Mouse (Mus musculus): ENCODE measurements around the gene Cactin.
A peak's percentile ranks its signal among the peaks of the same experiment; 100 is the strongest.

Cactin gene

DNA sequence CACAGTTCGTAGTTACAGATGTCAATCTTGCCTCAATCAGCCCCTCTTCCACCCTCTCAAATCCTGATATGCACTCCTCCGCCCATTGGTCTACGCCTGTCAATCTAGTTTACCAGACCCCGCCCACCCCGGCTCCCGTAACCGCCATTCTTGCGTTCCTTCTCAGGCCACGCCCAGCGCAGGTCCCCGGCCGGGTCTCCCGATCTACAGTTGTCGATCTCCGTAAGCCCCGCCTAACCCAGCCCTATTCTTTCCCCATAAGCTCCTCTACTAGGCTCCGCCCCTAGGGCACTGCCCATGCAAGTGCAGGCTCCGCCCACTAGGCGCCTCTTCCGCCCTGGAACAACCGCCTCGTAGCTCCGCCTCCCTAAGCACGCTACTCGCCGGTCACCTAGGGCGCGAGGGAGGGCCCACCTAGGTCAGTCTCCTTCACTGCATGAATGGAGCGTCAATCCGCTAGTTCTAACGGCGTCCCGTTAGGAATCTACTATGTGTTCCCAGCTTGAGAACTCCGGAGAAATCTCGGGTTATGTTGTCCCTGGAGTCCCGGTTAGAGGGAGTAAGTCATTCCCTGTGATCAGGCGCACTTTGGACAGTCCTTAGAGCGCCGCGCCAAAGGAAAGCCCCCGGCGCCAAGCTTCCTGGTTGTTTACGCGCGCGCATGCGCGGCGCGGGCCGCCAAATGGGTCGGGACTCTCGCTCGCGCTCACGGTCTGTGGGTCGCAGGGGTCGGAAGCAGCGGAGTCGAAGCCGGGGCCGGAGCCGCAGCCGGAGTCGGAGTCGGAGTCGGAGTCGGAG, at the start of gene Cactin:
Gene Cactin (plus strand): TSS at position 554 of the 798 bp plus-strand sequence.
- DNase-seq (ENCODE audit: low spot score): peak; percentile 100

GRCm38 (mm10) chr10:81272356-81272755, 48.5 kb upstream of the Cactin start:
- DNase-seq (ENCODE audit: low spot score): no peak

DNA sequence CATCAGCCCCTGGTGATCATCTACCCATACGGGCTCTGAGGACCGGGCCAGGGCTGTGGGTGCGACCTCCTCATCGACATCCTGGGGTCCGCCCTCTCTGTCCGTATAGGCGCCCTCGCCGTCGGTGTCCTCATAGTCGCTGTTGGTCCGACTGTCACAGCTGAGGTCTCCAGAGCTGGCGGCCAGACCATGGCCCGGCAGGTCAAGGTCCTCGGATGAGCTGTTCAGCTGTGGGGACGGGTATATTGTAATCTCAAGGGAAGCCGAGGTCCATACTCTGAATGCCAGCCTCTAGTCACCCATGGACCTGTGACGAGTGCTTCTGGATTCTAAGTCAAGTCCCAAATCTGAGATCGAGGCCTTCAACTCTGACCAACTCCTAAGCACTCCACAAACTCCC, 47.1 kb upstream of the Cactin start:
- DNase-seq (ENCODE audit: low spot score): no peak

- DNase-seq (ENCODE audit: low spot score): no peak
These were observed 43.2 kb upstream of the Cactin start for GRCm38 (mm10) chr10:81277676-81278075.

DNA sequence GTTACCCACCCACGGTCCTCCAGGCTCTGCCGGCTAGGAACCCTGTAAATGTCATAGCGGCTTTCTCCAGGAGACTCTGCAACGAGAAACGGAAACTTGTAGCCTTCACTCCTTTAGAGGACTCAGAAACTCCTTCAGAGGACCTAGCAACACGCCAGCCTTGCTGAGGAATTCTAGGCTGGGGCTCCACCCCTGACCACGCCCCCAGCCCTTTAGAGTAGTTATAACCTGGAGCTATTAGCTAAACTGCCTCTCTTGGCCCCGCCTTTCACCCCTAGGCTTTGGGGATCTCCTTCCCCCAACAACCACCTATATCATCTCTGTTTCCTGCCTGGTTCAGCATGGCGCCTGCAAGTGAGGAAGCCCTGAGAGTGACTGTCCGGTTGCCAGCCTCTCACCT, 41.4 kb upstream of the Cactin start:
- no peak for DNase-seq (ENCODE audit: low spot score)

DNA sequence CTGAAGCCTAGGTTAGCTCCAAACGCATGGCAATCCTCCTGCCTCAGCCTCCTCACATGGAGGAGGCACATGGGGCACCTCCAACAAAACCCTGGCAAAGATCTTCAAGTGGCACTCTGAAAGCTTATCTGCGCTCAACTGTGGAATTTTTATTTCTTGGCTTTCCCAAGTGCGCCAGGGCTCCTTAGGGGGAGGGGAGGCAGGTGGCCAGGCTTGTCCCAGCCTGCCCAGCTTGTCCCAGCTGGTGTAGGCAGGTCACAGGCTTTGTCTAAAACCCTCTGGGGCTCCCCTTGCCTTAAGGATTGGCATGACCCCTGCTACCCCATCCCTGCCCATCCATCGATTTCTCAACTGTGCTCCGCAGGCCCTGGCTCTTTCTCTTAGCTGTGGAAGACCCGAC, 36.7 kb upstream of the Cactin start:
- DNase-seq (ENCODE audit: low spot score): no peak

GRCm38 (mm10) chr10:81284719-81285118, 36.2 kb upstream of the Cactin start:
- peak; percentile 77 for DNase-seq (ENCODE audit: low spot score)

DNA sequence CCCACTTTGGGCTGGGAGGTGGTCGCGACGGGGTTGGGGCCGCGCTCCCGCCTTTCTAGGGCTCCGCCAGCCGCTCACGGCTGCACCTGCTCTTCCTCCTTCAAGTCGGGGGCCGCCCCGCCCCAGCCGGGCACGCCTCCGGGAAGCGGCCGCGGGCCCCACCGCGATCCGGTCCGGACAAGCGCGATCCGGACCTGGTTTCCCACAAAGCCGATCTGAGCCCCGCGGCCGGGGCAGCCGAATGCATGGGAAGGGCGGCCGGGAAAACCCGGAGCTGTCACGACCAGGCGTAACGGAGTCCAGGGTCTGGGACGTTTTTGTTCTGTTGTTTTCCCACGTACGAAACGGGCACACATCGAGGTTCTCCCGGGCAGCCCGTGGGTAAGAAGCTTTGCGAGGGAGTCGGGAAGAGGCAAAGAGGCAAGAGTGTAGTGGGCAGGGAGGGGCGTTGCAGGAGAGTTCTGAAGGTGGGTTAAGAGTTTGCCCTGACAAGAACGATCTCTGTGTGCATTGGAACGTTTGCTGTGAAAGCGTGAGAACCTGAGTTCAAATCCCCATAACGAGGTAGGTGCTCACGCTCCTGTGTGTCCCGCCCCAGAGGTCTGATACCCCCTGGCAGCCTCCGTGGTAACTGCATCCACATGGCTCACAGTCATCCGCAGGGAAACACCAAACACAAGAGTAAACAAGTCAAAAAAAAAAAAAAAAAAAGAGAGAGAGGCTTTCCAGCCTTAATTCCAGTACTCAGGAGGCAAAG, 35.0 kb upstream of the Cactin start:
- DNase-seq (ENCODE audit: low spot score): peak; percentile 92

DNA sequence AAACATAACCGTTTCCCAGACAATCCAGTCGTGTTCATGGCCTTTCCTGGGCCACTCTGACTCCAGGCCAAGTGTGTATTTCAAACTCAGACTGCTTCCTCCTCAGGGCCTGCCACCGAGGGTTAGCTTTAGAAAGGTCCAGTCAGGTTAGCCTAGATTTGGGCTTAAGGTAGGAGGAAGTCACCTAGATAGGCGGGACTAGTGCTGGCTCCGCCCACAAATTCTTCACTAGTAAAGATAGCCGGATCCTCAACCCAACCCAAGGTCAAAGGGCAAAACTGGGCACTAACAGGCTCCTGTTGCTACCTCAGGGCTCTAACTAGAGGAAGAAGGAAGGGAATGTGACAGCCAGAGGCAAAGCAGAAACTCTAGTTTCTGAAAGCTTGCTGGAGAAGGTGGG, 34.3 kb upstream of the Cactin start:
- peak; percentile 89 for DNase-seq (ENCODE audit: low spot score)

- DNase-seq (ENCODE audit: low spot score): no peak
These were observed 33.3 kb upstream of the Cactin start for GRCm38 (mm10) chr10:81287513-81288157.

DNA sequence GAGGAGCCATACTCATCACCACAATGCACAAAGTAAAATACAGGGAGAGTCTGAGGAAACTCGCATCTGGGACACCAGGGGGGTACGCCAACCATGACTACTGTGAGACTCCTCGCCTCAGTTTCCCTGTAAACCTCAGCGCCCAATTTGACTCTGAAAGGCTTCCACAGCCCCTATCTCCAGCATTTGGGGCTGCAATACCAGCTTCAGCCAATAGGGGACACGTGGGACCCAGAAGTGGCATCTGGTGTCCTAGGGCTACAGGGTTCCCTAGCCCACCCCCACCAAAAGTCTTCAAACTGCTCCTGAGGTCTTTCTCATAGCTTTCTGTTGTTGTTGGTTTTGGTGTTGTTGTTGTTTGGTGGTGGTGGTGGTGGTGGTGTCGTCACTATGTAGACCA, 32.3 kb upstream of the Cactin start:
- DNase-seq (ENCODE audit: low spot score): no peak

DNA sequence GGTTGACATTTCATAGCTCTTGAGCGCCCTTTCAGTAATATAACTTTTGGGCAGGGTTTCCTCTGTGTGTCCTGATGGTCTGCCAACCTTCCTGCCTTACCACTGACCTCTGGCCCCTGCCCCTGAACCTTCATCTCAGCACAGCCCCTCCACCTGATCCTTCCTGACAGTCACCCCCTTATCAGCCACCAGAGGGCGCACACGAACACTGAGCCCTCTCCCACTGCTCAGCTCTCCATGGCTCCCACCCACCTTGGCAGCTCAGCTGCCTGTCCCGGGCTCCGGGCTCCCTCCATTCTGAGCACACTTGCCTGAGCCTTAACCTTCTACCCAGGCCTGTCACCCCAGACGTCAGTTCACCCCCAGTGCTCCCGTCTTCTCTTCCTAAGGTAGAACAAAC, 31.6 kb upstream of the Cactin start:
- peak; percentile 77 for DNase-seq (ENCODE audit: low spot score)

DNA sequence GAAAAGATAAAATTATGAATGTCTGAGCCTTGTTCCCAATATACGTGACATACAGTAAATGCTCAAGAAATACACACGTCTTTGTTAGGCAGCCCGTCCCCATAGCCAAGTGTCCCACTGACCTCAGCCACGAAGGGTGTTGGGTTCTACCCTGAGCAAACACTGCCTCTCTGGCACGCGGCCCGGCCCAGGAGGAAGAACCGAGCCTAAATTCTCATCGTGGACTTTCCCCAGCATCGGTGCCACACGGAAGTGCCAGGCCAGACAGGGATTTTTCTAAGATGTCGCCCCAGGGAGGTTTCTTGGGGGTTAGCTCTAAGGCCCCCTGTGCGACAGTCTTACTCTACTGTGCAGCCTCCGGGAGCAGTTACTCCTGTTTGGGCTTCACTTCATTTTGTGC, 31.1 kb upstream of the Cactin start:
- no peak for DNase-seq (ENCODE audit: low spot score)

GRCm38 (mm10) chr10:81290698-81291460, 30.0 kb upstream of the Cactin start:
- DNase-seq (ENCODE audit: low spot score): peak; percentile 61

DNA sequence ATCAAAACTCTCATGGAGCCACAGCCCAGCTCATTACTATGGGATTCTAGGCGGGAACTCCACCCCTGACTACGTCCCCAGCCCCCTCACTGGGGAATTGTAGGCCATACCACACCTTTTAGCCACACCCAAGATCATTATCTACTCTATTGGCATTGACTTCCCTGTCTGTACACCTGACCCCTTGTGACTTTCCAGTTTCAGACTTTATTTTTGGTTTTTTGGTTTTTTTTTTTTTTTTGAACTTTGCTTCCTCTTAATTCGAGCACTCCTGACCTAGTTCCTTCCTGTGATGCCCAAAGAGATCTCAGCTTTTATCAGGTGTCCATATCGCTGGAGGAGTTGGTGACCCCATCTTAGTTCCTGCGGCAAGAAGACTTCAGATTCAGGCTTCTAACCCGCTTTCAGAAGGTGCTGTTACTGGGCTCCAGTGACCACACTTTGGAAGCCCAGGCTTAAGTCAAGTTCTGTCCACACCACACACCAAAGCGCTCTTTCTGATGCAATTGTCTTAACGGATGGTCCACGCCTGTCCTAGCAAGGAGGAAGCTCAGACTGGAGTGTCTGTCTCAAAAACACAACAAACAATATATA, 29.3 kb upstream of the Cactin start, which contains the start of gene Tjp3:
Gene Tjp3 (minus strand): TSS at position 71 of the 594 bp plus-strand sequence.
- DNase-seq (ENCODE audit: low spot score): no peak

- DNase-seq (ENCODE audit: low spot score): peak; percentile 100
These were observed 28.2 kb upstream of the Cactin start, which contains the start of gene Pip5k1c for GRCm38 (mm10) chr10:81292554-81293333. TSS of gene Pip5k1c (plus strand) at chr10:81292963.

GRCm38 (mm10) chr10:81293334-81294030, 27.4 kb upstream of the Cactin start:
- DNase-seq (ENCODE audit: low spot score): no peak

DNA sequence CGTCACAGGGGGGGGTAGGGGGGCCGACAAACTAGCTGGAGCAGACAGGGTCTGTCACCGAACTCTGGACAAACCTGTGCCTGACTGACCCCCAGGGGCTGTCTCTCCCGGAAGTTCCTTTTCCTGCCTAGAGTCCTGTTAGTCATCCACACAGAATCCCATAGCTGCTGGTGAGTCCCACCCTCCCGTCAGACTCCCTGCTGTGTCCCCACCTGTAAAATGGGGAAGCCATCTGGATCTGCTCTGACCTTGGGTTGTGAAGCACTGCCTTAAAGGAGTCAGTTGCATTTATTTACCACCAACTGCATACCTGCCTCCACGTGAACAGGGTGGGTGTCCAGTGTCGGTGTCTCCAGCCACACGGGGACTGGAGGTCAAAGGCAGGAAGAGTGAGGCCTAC, 26.5 kb upstream of the Cactin start:
- no peak for DNase-seq (ENCODE audit: low spot score)

- DNase-seq (ENCODE audit: low spot score): no peak
These were observed 25.7 kb upstream of the Cactin start for GRCm38 (mm10) chr10:81295185-81295584.

- DNase-seq (ENCODE audit: low spot score): no peak
These were observed 23.7 kb upstream of the Cactin start for GRCm38 (mm10) chr10:81297246-81297645.

Data from yolk sac, embryonic 10.5 days (tissue).